Mouse (Mus musculus) intestine, embryonic 15.5 days (tissue): ENCODE measurements around the gene Mpzl1. TPM values are rescaled to one million over a fixed set of nuclear protein-coding genes. Genes with fewer than 3 reads are reported as not detected.

ENCODE experiments used
- ATAC-seq: fragments of 200-750 bp; cut with Nextera tagmentation; 2 replicates; pipeline ENCODE4 v1.8.0; 2017; ENCODE audit warnings: moderate TSS enrichment, moderate library complexity
- H3K27ac ChIP-seq: fragments of 300-500 bp; sonication (generic); 2 replicates; pipeline ENCODE4 v1.5.1; 2015; ENCODE audit warnings: mild to moderate bottlenecking, inconsistent platforms
- H3K27me3 ChIP-seq: fragments of 300-500 bp; sonication (generic); replicated peaks from 2 replicates; pipeline ENCODE4 v1.6.1; 2015; ENCODE audit warnings: inconsistent platforms
- H3K36me3 ChIP-seq: fragments of 300-500 bp; sonication (generic); 2 replicates; pipeline ENCODE4 v1.6.1; 2015; ENCODE audit warnings: inconsistent platforms
- H3K4me1 ChIP-seq: fragments of 300-500 bp; sonication (generic); replicated peaks from 2 replicates; pipeline ENCODE4 v1.6.1; 2015; ENCODE audit warnings: inconsistent platforms
- H3K4me2 ChIP-seq: fragments of 300-500 bp; sonication (generic); replicated peaks from 2 replicates; pipeline ENCODE4 v1.6.1; 2015; ENCODE audit warnings: mild to moderate bottlenecking, inconsistent platforms
- H3K4me3 ChIP-seq: fragments of 300-500 bp; sonication (generic); replicated peaks from 2 replicates; pipeline ENCODE4 v1.5.1; 2015; ENCODE audit warnings: inconsistent platforms
- H3K9ac ChIP-seq: fragments of 300-500 bp; sonication (generic); 2 replicates; pipeline ENCODE4 v1.6.1; 2015; ENCODE audit warnings: inconsistent platforms
- H3K9me3 ChIP-seq: fragments of 300-500 bp; sonication (generic); 2 replicates; pipeline ENCODE4 v1.6.1; 2016; ENCODE audit warnings: inconsistent platforms
- WGBS: fragments of 180-500 bp; shearing (Covaris S2); methylation state at CpG from one replicate; pipeline ENCODE4 v1.1.7; 2015; 5-methylcytosine and 5-hydroxymethylcytosine counted together
- polyA plus RNA-seq: library from polyadenylated mRNA; unstranded; fragments of >200 nt; fragmentation: Nextera tagmentation; extraction: Ambion mirVana; gene quantifications from 2 replicates; pipeline ENCODE4 v1.2.1, GENCODE M21; 2015

Gene Mpzl1
- polyA plus RNA-seq, 1 experiment from 2014 or later, result 129 TPM

GRCm38 (mm10) chr1:165587845-165588244 is 46.5 kb downstream of the Mpzl1 start:
- ATAC-seq, result no peak
- H3K4me1 ChIP-seq, result peaks cover 18% of the 10 kb centered on the region; the same call in 1 of the 2 replicates
- H3K27me3 ChIP-seq, result no peaks in the 10 kb centered on the region
- no peak overlapping the region for H3K4me3 ChIP-seq
- peak overlapping the region; percentile 34; the same call in 1 of the 2 replicates for H3K27ac ChIP-seq
- H3K9ac ChIP-seq, result no peak overlapping the region
- 23% methylated on average over 8 of the region's 8 CpGs for WGBS
- no peaks in the 10 kb centered on the region for H3K9me3 ChIP-seq
- H3K4me2 ChIP-seq, result no peak overlapping the region; the same call in 1 of the 2 replicates
- peaks cover 11% of the 10 kb centered on the region; the same call in 1 of the 2 replicates for H3K36me3 ChIP-seq

- no peaks in the 10 kb centered on the region for H3K36me3 ChIP-seq
- H3K4me1 ChIP-seq, result peaks cover 18% of the 10 kb centered on the region; the same call in 1 of the 2 replicates
- H3K9me3 ChIP-seq, result no peaks in the 10 kb centered on the region
- no peak for ATAC-seq
- H3K9ac ChIP-seq, result no peak overlapping the region
- no peaks in the 10 kb centered on the region for H3K27me3 ChIP-seq
- H3K4me3 ChIP-seq, result no peak overlapping the region
- WGBS, result 70% methylated on average over 1 of the region's 1 CpGs
- H3K4me2 ChIP-seq, result no peak overlapping the region
- no peak overlapping the region for H3K27ac ChIP-seq
Observed at GRCm38 (mm10) chr1:165586366-165586765, 48.0 kb downstream of the Mpzl1 start.

- no peak overlapping the region for H3K27ac ChIP-seq
- H3K4me3 ChIP-seq, result no peak overlapping the region
- ATAC-seq, result no peak
- H3K27me3 ChIP-seq, result no peaks in the 10 kb centered on the region
- H3K4me1 ChIP-seq, result peaks cover 14% of the 10 kb centered on the region; the same call in 1 of the 2 replicates
- no peak overlapping the region for H3K4me2 ChIP-seq
- H3K9me3 ChIP-seq, result no peaks in the 10 kb centered on the region
- H3K9ac ChIP-seq, result no peak overlapping the region
- WGBS, result 65% methylated on average over 14 of the region's 14 CpGs
- H3K36me3 ChIP-seq, result no peaks in the 10 kb centered on the region
Observed at GRCm38 (mm10) chr1:165585389-165586104, 48.8 kb downstream of the Mpzl1 start.

- H3K4me3 ChIP-seq, result no peak overlapping the region
- H3K9me3 ChIP-seq, result no peaks in the 10 kb centered on the region
- H3K4me2 ChIP-seq, result no peak overlapping the region
- no peak overlapping the region for H3K9ac ChIP-seq
- peak; percentile 81 for ATAC-seq
- H3K4me1 ChIP-seq, result peaks cover 14% of the 10 kb centered on the region; the same call in 1 of the 2 replicates
- H3K27me3 ChIP-seq, result no peaks in the 10 kb centered on the region
- 33% methylated on average over 12 of the region's 12 CpGs for WGBS
- H3K36me3 ChIP-seq, result no peaks in the 10 kb centered on the region
- no peak overlapping the region for H3K27ac ChIP-seq
Observed at GRCm38 (mm10) chr1:165583529-165584184, 50.7 kb downstream of the Mpzl1 start.

- no peak for ATAC-seq
- WGBS, result 89% methylated on average over 3 of the region's 3 CpGs
- H3K36me3 ChIP-seq, result no peaks in the 10 kb centered on the region
Observed at GRCm38 (mm10) chr1:165581255-165581654, 53.1 kb downstream of the Mpzl1 start.

GRCm38 (mm10) chr1:165579332-165579731 is 55.0 kb downstream of the Mpzl1 start:
- 53% methylated on average over 5 of the region's 5 CpGs for WGBS
- ATAC-seq, result no peak

More at GRCm38 (mm10) chr1:165581255-165581654, 53.1 kb downstream of the Mpzl1 start:
- Histone ChIP-seq H3K27me3 (no peaks in the 10 kb centered on the region), H3K9ac (no peak overlapping the region), H3K4me1 (peaks cover 5% of the 10 kb centered on the region; the same call in 1 of the 2 replicates), H3K27ac (no peak overlapping the region), H3K4me2 (no peak overlapping the region), H3K4me3 (no peak overlapping the region), H3K9me3 (no peaks in the 10 kb centered on the region)

GRCm38 (mm10) chr1:165576459-165577112 is 57.8 kb downstream of the Mpzl1 start:
- H3K9me3 ChIP-seq, result no peaks in the 10 kb centered on the region
- no peaks in the 10 kb centered on the region for H3K4me1 ChIP-seq
- no peak overlapping the region for H3K4me3 ChIP-seq
- 71% methylated on average over 9 of the region's 9 CpGs for WGBS
- no peaks in the 10 kb centered on the region for H3K36me3 ChIP-seq
- ATAC-seq, result no peak
- H3K27me3 ChIP-seq, result no peaks in the 10 kb centered on the region
- no peak overlapping the region for H3K4me2 ChIP-seq
- no peak overlapping the region for H3K9ac ChIP-seq
- H3K27ac ChIP-seq, result no peak overlapping the region

More at GRCm38 (mm10) chr1:165579332-165579731, 55.0 kb downstream of the Mpzl1 start:
- no peaks in the 10 kb centered on the region for H3K36me3 ChIP-seq
- H3K27ac ChIP-seq, result no peak overlapping the region
- no peak overlapping the region for H3K4me2 ChIP-seq
- no peaks in the 10 kb centered on the region for H3K4me1 ChIP-seq
- H3K27me3 ChIP-seq, result no peaks in the 10 kb centered on the region
- H3K4me3 ChIP-seq, result no peak overlapping the region
- H3K9ac ChIP-seq, result no peak overlapping the region
- no peaks in the 10 kb centered on the region for H3K9me3 ChIP-seq

- H3K4me3 ChIP-seq, result no peak overlapping the region
- no peak overlapping the region for H3K9ac ChIP-seq
- no peak overlapping the region for H3K27ac ChIP-seq
- no peaks in the 10 kb centered on the region for H3K9me3 ChIP-seq
- peak; percentile 71; the same call in 1 of the 2 replicates for ATAC-seq
- no peaks in the 10 kb centered on the region for H3K27me3 ChIP-seq
- H3K4me2 ChIP-seq, result no peak overlapping the region
- no peaks in the 10 kb centered on the region for H3K4me1 ChIP-seq
- WGBS, result 73% methylated on average over 4 of the region's 4 CpGs
- H3K36me3 ChIP-seq, result no peaks in the 10 kb centered on the region
Observed at GRCm38 (mm10) chr1:165576005-165576404, 58.3 kb downstream of the Mpzl1 start.

- no peaks in the 10 kb centered on the region for H3K4me1 ChIP-seq
- no peak overlapping the region for H3K27ac ChIP-seq
- no peak overlapping the region for H3K4me3 ChIP-seq
- no peaks in the 10 kb centered on the region for H3K9me3 ChIP-seq
- no peaks in the 10 kb centered on the region for H3K36me3 ChIP-seq
- no peak overlapping the region for H3K4me2 ChIP-seq
- no peaks in the 10 kb centered on the region for H3K27me3 ChIP-seq
- H3K9ac ChIP-seq, result no peak overlapping the region
- WGBS, result 76% methylated on average over 7 of the region's 7 CpGs
- no peak for ATAC-seq
Observed at GRCm38 (mm10) chr1:165567466-165567865, 66.9 kb downstream of the Mpzl1 start.

GRCm38 (mm10) chr1:165565283-165565682 is 69.1 kb downstream of the Mpzl1 start:
- H3K4me3 ChIP-seq, result no peak overlapping the region
- no peaks in the 10 kb centered on the region for H3K9me3 ChIP-seq
- H3K9ac ChIP-seq, result no peak overlapping the region
- ATAC-seq, result peak; percentile 67; the same call in 1 of the 2 replicates
- no peak overlapping the region for H3K27ac ChIP-seq
- H3K4me1 ChIP-seq, result no peaks in the 10 kb centered on the region
- WGBS, result 89% methylated on average over 4 of the region's 4 CpGs
- H3K36me3 ChIP-seq, result no peaks in the 10 kb centered on the region
- H3K4me2 ChIP-seq, result no peak overlapping the region
- no peaks in the 10 kb centered on the region for H3K27me3 ChIP-seq

- H3K4me2 ChIP-seq, result no peak overlapping the region
- no peak for ATAC-seq
- H3K27me3 ChIP-seq, result no peaks in the 10 kb centered on the region
- no peak overlapping the region for H3K4me3 ChIP-seq
- H3K4me1 ChIP-seq, result no peaks in the 10 kb centered on the region
- no peaks in the 10 kb centered on the region for H3K9me3 ChIP-seq
- H3K27ac ChIP-seq, result no peak overlapping the region
- no peaks in the 10 kb centered on the region for H3K36me3 ChIP-seq
- 83% methylated on average over 9 of the region's 9 CpGs for WGBS
- H3K9ac ChIP-seq, result no peak overlapping the region
Observed at GRCm38 (mm10) chr1:165559073-165559472, 75.3 kb downstream of the Mpzl1 start.

- H3K27me3 ChIP-seq, result no peaks in the 10 kb centered on the region
- ATAC-seq, result no peak
- no peak overlapping the region for H3K4me3 ChIP-seq
- no peaks in the 10 kb centered on the region for H3K9me3 ChIP-seq
- H3K4me1 ChIP-seq, result no peaks in the 10 kb centered on the region
- H3K4me2 ChIP-seq, result no peak overlapping the region
- no peak overlapping the region for H3K27ac ChIP-seq
- no peaks in the 10 kb centered on the region for H3K36me3 ChIP-seq
- no peak overlapping the region for H3K9ac ChIP-seq
- 50% methylated on average over 2 of the region's 2 CpGs for WGBS
Observed at GRCm38 (mm10) chr1:165556711-165557110, 77.6 kb downstream of the Mpzl1 start.
